Mouse (Mus musculus) macrophage (primary cell): ENCODE results near the gene Trmt5. TPM values are rescaled to one million over a fixed set of nuclear protein-coding genes. Genes with fewer than 3 reads are reported as not detected.

ENCODE experiments used
- H3K27ac ChIP-seq: fragments of 350-480 bp; formaldehyde crosslinking; 2 replicates; pipeline ENCODE4 v1.9.0; 2021
- H3K36me3 ChIP-seq: fragments of 350-480 bp; formaldehyde crosslinking; 2 replicates; pipeline ENCODE4 v1.9.0; 2021; ENCODE audit errors: inconsistent target
- H3K4me3 ChIP-seq: fragments of 350-480 bp; formaldehyde crosslinking; 2 replicates; pipeline ENCODE4 v1.9.0; 2021; ENCODE audit errors: inconsistent target
- H3K79me2 ChIP-seq: fragments of 350-480 bp; formaldehyde crosslinking; 2 replicates; pipeline ENCODE4 v1.9.0; 2021; ENCODE audit errors: inconsistent target
- WGBS: methylation state at CpG from one replicate; pipeline ENCODE4 v1.1.7; 2026; ENCODE audit warnings: inconsistent platforms; ENCODE audit not compliant: missing documents; 5-methylcytosine and 5-hydroxymethylcytosine counted together
- polyA plus RNA-seq: library from polyadenylated mRNA; stranded (reverse); fragments of 250-400 nt; gene quantifications from 3 replicates; pipeline ENCODE4 v1.2.4, GENCODE M21; 2018; ENCODE audit warnings: inconsistent platforms
- total RNA-seq, 78 experiments: library from RNA; depleted of rRNA; stranded (reverse); fragments of 250-400 nt; gene quantifications; 1 replicate in 9 of 78; 2 replicates in 24 of 78; 3 replicates in 43 of 78; 4 replicates in 2 of 78; pipeline ENCODE4 v1.2.4; 2018; ENCODE audit warnings: inconsistent platforms in 56 of 78

Gene Trmt5
- total RNA-seq (2018; cell fraction: chromatin; rRNA removed) = 10 to 100 TPM in 11 of 26 experiments, 1 to 10 TPM in 15; 2.7 to 17.0 (median 8.9) TPM
- 10 to 100 TPM in 12 of 26 experiments, 1 to 10 TPM in 14; 7.0 to 12.4 (median 9.9) TPM for total RNA-seq (2018; cell fraction: cytosol; rRNA removed)
- total RNA-seq (2018; cell fraction: nucleus; rRNA removed) = 10 to 100 TPM in 16 of 26 experiments, 1 to 10 TPM in 10; 4.1 to 21.7 (median 10.8) TPM
- 7.6 to 12.3 TPM (median 10.2 TPM) in 3 replicates for polyA plus RNA-seq

GRCm38 (mm10) chr12:73286287-73287092 is at the start of gene Trmt5, which contains the start of gene Slc38a6:
Gene Trmt5 (minus strand): TSS chr12:73286710.
Gene Slc38a6 (plus strand): TSS chr12:73286779.
- peaks cover 23% of the 10 kb centered on the region for H3K36me3 ChIP-seq
- H3K79me2 ChIP-seq = peaks cover 79% of the 10 kb centered on the region
- H3K4me3 ChIP-seq = peak within 1 kb of the TSS; percentile 96
- 1% methylated on average over 51 of the region's 53 CpGs for WGBS
- H3K27ac ChIP-seq = peak within 1 kb of the TSS; percentile 85

- H3K36me3 ChIP-seq = peaks cover 49% of the 10 kb centered on the region
- WGBS = 47% methylated on average over 8 of the region's 8 CpGs
- H3K79me2 ChIP-seq = no peaks in the 10 kb centered on the region
- H3K27ac ChIP-seq = no peak overlapping the region
- no peak overlapping the region for H3K4me3 ChIP-seq
Observed at GRCm38 (mm10) chr12:73334051-73334551, 47.6 kb upstream of the Trmt5 start.

GRCm38 (mm10) chr12:73332701-73333100 is 46.2 kb upstream of the Trmt5 start:
- 96% methylated on average over 4 of the region's 4 CpGs for WGBS
- Histone ChIP-seq H3K36me3 (peaks cover 48% of the 10 kb centered on the region), H3K4me3 (no peak overlapping the region), H3K79me2 (no peaks in the 10 kb centered on the region), H3K27ac (no peak overlapping the region)

- peaks cover 44% of the 10 kb centered on the region for H3K36me3 ChIP-seq
- no peak overlapping the region for H3K27ac ChIP-seq
- no peaks in the 10 kb centered on the region for H3K79me2 ChIP-seq
- 95% methylated on average over 7 of the region's 7 CpGs for WGBS
- H3K4me3 ChIP-seq = no peak overlapping the region
Observed at GRCm38 (mm10) chr12:73330236-73330635, 43.7 kb upstream of the Trmt5 start.

- H3K4me3 ChIP-seq = no peak overlapping the region
- no peak overlapping the region for H3K27ac ChIP-seq
- no peaks in the 10 kb centered on the region for H3K79me2 ChIP-seq
- H3K36me3 ChIP-seq = peaks cover 36% of the 10 kb centered on the region
- WGBS = 86% methylated on average over 4 of the region's 4 CpGs
Observed at GRCm38 (mm10) chr12:73328448-73329167, 42.1 kb upstream of the Trmt5 start.

GRCm38 (mm10) chr12:73327381-73327780 is 40.9 kb upstream of the Trmt5 start:
- WGBS = 64% methylated on average over 3 of the region's 3 CpGs
- no peaks in the 10 kb centered on the region for H3K79me2 ChIP-seq

GRCm38 (mm10) chr12:73325617-73326016 is 39.1 kb upstream of the Trmt5 start:
- Histone ChIP-seq H3K4me3 (no peak overlapping the region), H3K79me2 (no peaks in the 10 kb centered on the region), H3K27ac (no peak overlapping the region), H3K36me3 (peaks cover 15% of the 10 kb centered on the region)
- WGBS = 53% methylated on average over 4 of the region's 4 CpGs

More at GRCm38 (mm10) chr12:73327381-73327780, 40.9 kb upstream of the Trmt5 start:
- H3K27ac ChIP-seq = no peak overlapping the region
- peaks cover 31% of the 10 kb centered on the region for H3K36me3 ChIP-seq
- no peak overlapping the region for H3K4me3 ChIP-seq

GRCm38 (mm10) chr12:73325181-73325580 is 38.7 kb upstream of the Trmt5 start:
- 65% methylated on average over 2 of the region's 2 CpGs for WGBS
- no peaks in the 10 kb centered on the region for H3K79me2 ChIP-seq
- no peak overlapping the region for H3K4me3 ChIP-seq

GRCm38 (mm10) chr12:73324742-73325141 is 38.2 kb upstream of the Trmt5 start:
- H3K36me3 ChIP-seq = peaks cover 7% of the 10 kb centered on the region
- no peak overlapping the region for H3K4me3 ChIP-seq
- H3K27ac ChIP-seq = no peak overlapping the region
- 43% methylated on average over 1 of the region's 1 CpGs for WGBS
- no peaks in the 10 kb centered on the region for H3K79me2 ChIP-seq

More at GRCm38 (mm10) chr12:73325181-73325580, 38.7 kb upstream of the Trmt5 start:
- H3K36me3 ChIP-seq = peaks cover 11% of the 10 kb centered on the region
- no peak overlapping the region for H3K27ac ChIP-seq

- Histone ChIP-seq H3K4me3 (no peak overlapping the region), H3K36me3 (peaks cover 9% of the 10 kb centered on the region), H3K79me2 (no peaks in the 10 kb centered on the region), H3K27ac (no peak overlapping the region)
- WGBS = 65% methylated on average over 7 of the region's 8 CpGs
Observed at GRCm38 (mm10) chr12:73324180-73324586, 37.7 kb upstream of the Trmt5 start.

- peaks cover 12% of the 10 kb centered on the region for H3K36me3 ChIP-seq
- H3K4me3 ChIP-seq = no peak overlapping the region
- no peak overlapping the region for H3K27ac ChIP-seq
- no peaks in the 10 kb centered on the region for H3K79me2 ChIP-seq
- 95% methylated on average over 7 of the region's 7 CpGs for WGBS
Observed at GRCm38 (mm10) chr12:73317706-73318686, 31.5 kb upstream of the Trmt5 start.

- H3K36me3 ChIP-seq = peaks cover 11% of the 10 kb centered on the region; the same call in 1 of the 2 replicates
- WGBS = 91% methylated on average over 2 of the region's 2 CpGs
- H3K79me2 ChIP-seq = peaks cover 33% of the 10 kb centered on the region; the same call in 1 of the 2 replicates
- no peak overlapping the region for H3K27ac ChIP-seq
- no peak overlapping the region for H3K4me3 ChIP-seq
Observed at GRCm38 (mm10) chr12:73308711-73309110, 22.2 kb upstream of the Trmt5 start.

GRCm38 (mm10) chr12:73307750-73308149 is 21.2 kb upstream of the Trmt5 start:
- Histone ChIP-seq H3K4me3 (no peak overlapping the region), H3K27ac (no peak overlapping the region), H3K36me3 (peaks cover 11% of the 10 kb centered on the region; the same call in 1 of the 2 replicates), H3K79me2 (peaks cover 42% of the 10 kb centered on the region; the same call in 1 of the 2 replicates)
- WGBS = 71% methylated on average over 4 of the region's 4 CpGs
